Mouse (Mus musculus) small intestine, adult 2 months (tissue): ENCODE measurements around the gene Gatc. TPM values are rescaled to one million over a fixed set of nuclear protein-coding genes. Genes with fewer than 3 reads are reported as not detected.

Experiments
- H3K27ac ChIP-seq: fragments of 200-500 bp; 2 replicates; pipeline ENCODE4 v1.5.1; 2012; ENCODE audit warnings: low read depth, low read length, control low read depth, inconsistent platforms; ENCODE audit not compliant: insufficient read depth
- H3K27me3 ChIP-seq: fragments of 200-500 bp; 2 replicates; pipeline ENCODE4 v1.6.1; 2012; ENCODE audit warnings: mild to moderate bottlenecking, moderate library complexity, low read length, inconsistent platforms; ENCODE audit not compliant: control insufficient read depth, insufficient read depth
- H3K36me3 ChIP-seq: fragments of 200-500 bp; 2 replicates; pipeline ENCODE4 v1.6.1; 2012; ENCODE audit warnings: mild to moderate bottlenecking, low read length, control low read depth, inconsistent platforms; ENCODE audit not compliant: control insufficient read depth, insufficient read depth
- H3K4me1 ChIP-seq: fragments of 200-500 bp; 2 replicates; pipeline ENCODE4 v1.6.1; 2012; ENCODE audit warnings: low read length, inconsistent platforms, mixed read lengths; ENCODE audit not compliant: control insufficient read depth, insufficient read depth, insufficient read length
- H3K4me3 ChIP-seq: fragments of 200-500 bp; 2 replicates; pipeline ENCODE4 v1.5.1; 2012; ENCODE audit warnings: low read depth, mild to moderate bottlenecking, control low read depth, inconsistent platforms, low read length, moderate library complexity
- CTCF ChIP-seq: fragments of 200-500 bp; IDR thresholded peaks from 2 replicates; pipeline ENCODE4 v1.5.1; 2012; ENCODE audit warnings: low read depth, mild to moderate bottlenecking, control low read depth, inconsistent platforms, low read length, moderate library complexity, mixed read lengths; ENCODE audit not compliant: insufficient replicate concordance, insufficient read length; ENCODE audit errors: extremely low read depth
- POLR2A ChIP-seq: fragments of 200-500 bp; IDR thresholded peaks from 2 replicates; pipeline ENCODE4 v1.6.1; 2012; ENCODE audit warnings: low read depth, mild to moderate bottlenecking, control low read depth, inconsistent platforms, low read length, moderate library complexity
- WGBS: fragments of 180-500 bp; shearing (Covaris S2); methylation state at CpG from one replicate; pipeline ENCODE4 v1.1.7; 2018; 5-methylcytosine and 5-hydroxymethylcytosine counted together
- polyA plus RNA-seq: library from polyadenylated mRNA; depleted of rRNA; stranded (reverse); fragments of >200 nt; gene quantifications from 2 replicates; pipeline ENCODE4 v1.2.3, GENCODE M21; 2012; rRNA removed

The Gatc gene
- polyA plus RNA-seq, 1 experiment = 6.0 TPM

- Histone ChIP-seq H3K4me1 (peaks cover 7% of the 10 kb centered on the region), H3K36me3 (peaks cover 22% of the 10 kb centered on the region), H3K27me3 (no peaks in the 10 kb centered on the region), H3K27ac (peak overlapping the region; percentile 72), H3K4me3 (peak overlapping the region; percentile 98)
- TF ChIP-seq CTCF (0 out of 2 replicates have a peak, but pooled peaks have one; percentile 28), POLR2A (peak; percentile 31; the same call in 1 of the 2 replicates)
- WGBS = under 1% methylated on average over 45 of the region's 46 CpGs
These were observed 40.8 kb downstream of the Gatc start for GRCm38 (mm10) chr5:115300035-115300744.

GRCm38 (mm10) chr5:115296347-115296746, 44.6 kb downstream of the Gatc start:
- H3K27ac ChIP-seq = no peak overlapping the region
- peaks cover 4% of the 10 kb centered on the region for H3K4me1 ChIP-seq
- 64% methylated on average over 10 of the region's 10 CpGs for WGBS
- H3K36me3 ChIP-seq = peaks cover 31% of the 10 kb centered on the region
- TF ChIP-seq POLR2A = no peak
- no peak for TF ChIP-seq CTCF
- H3K4me3 ChIP-seq = no peak overlapping the region
- no peaks in the 10 kb centered on the region for H3K27me3 ChIP-seq

DNA sequence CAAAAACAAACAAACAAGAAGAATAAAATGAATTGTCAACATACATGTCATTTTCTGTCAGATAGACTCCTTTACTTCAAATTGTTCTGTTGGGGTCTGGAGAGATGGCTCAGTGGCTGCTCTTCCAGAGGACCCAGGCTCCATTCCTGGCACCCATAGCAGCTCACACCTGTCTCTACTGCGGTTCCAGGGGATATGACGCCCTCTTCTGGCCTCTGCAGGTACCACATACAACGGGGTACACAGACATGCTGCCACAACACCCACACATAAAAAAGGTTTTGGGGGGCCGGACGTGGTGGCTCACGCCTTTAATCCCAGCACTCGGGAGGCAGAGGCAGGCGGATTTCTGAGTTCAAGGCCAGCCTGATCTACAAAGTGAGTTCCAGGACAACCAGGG, 46.8 kb downstream of the Gatc start:
- H3K27ac ChIP-seq = no peak overlapping the region
- H3K4me3 ChIP-seq = no peak overlapping the region
- H3K4me1 ChIP-seq = peaks cover 2% of the 10 kb centered on the region; the same call in 1 of the 2 replicates
- H3K36me3 ChIP-seq = peaks cover 41% of the 10 kb centered on the region
- TF ChIP-seq CTCF (peak; percentile 9; the same call in 1 of the 2 replicates), POLR2A (no peak)
- WGBS = 93% methylated on average over 8 of the region's 8 CpGs
- H3K27me3 ChIP-seq = no peaks in the 10 kb centered on the region

DNA sequence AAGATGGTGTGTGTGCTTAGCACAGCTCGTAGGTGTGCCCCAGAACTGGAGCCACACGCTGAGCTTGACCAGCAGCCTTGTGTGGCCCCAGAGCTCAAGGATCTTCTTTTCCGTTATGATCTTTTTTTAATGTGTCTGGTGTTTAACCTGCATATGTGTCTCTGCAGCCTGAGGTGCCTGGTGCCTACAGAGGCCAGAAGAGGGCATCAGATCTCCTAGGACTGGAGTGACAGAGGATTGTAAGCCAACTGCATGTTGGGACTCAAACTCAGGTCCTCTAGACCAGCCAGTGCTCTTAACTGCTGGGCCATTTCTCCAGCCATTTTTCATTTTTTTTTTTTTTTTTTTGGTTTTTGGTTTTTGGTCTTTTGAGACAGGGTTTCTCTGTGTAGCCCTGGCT, 56.2 kb downstream of the Gatc start:
- Histone ChIP-seq H3K36me3 (peaks cover 36% of the 10 kb centered on the region), H3K27me3 (no peaks in the 10 kb centered on the region), H3K4me1 (no peaks in the 10 kb centered on the region; the same call in 1 of the 2 replicates), H3K27ac (no peak overlapping the region), H3K4me3 (no peak overlapping the region)
- WGBS = 89% methylated on average over 3 of the region's 3 CpGs
- TF ChIP-seq POLR2A (no peak), CTCF (peak; percentile 18; the same call in 1 of the 2 replicates)

Other genes starting within 250 kb of the Gatc start
- gene Gm10401, start 242.9 kb downstream of the Gatc start, polyA plus RNA-seq = not detected in 2 replicates
- 63.3 and 95.9 TPM in 2 replicates for gene Acads, start 221.8 kb downstream of the Gatc start, polyA plus RNA-seq
- 16.9 and 26.5 TPM in 2 replicates for gene Unc119b, start 206.2 kb downstream of the Gatc start, polyA plus RNA-seq
- 56.0 and 78.3 TPM in 2 replicates for gene Mlec, start 183.0 kb downstream of the Gatc start, polyA plus RNA-seq
- 0.89 and 1.0 TPM in 2 replicates for gene Cabp1, start 146.8 kb downstream of the Gatc start, polyA plus RNA-seq
- 68.6 and 74.5 TPM in 2 replicates for gene Pop5, start 105.3 kb downstream of the Gatc start, polyA plus RNA-seq
- gene Rnf10, start 68.3 kb downstream of the Gatc start, polyA plus RNA-seq = 80.5 and 148 TPM in 2 replicates
- 4.8 and 6.6 TPM in 2 replicates for gene Coq5, start 61.5 kb downstream of the Gatc start, polyA plus RNA-seq
- gene Dynll1, start 40.2 kb downstream of the Gatc start, polyA plus RNA-seq = 54.5 and 78.1 TPM in 2 replicates
- gene Srsf9, start 14.0 kb downstream of the Gatc start, polyA plus RNA-seq = 16.9 and 38.0 TPM in 2 replicates
- gene Triap1, start within 50 bp of the Gatc start, polyA plus RNA-seq = 3.2 and 5.9 TPM in 2 replicates
- 6,016 and 7,190 TPM in 2 replicates for gene Cox6a1, start 7.8 kb upstream of the Gatc start, polyA plus RNA-seq
- gene Msi1, start 88.4 kb upstream of the Gatc start, polyA plus RNA-seq = 4.6 and 9.0 TPM in 2 replicates
- 5.2 and 2,024 TPM in 2 replicates for gene Pla2g1b, start 125.1 kb upstream of the Gatc start, polyA plus RNA-seq
- 9.9 and 13.6 TPM in 2 replicates for gene Sirt4, start 143.5 kb upstream of the Gatc start, polyA plus RNA-seq
- 65.1 and 136 TPM in 2 replicates for gene Pxn, start 165.5 kb upstream of the Gatc start, polyA plus RNA-seq
- gene Rplp0, start 218.3 kb upstream of the Gatc start, polyA plus RNA-seq = 1,193 and 2,017 TPM in 2 replicates
- gene Gcn1l1, start 224.1 kb upstream of the Gatc start, polyA plus RNA-seq = 26.4 and 30.7 TPM in 2 replicates